Mouse (Mus musculus): ENCODE data around the gene Lins1.
A peak's percentile ranks its signal among the peaks of the same experiment; 100 is the strongest.

Lins1 gene

DNA sequence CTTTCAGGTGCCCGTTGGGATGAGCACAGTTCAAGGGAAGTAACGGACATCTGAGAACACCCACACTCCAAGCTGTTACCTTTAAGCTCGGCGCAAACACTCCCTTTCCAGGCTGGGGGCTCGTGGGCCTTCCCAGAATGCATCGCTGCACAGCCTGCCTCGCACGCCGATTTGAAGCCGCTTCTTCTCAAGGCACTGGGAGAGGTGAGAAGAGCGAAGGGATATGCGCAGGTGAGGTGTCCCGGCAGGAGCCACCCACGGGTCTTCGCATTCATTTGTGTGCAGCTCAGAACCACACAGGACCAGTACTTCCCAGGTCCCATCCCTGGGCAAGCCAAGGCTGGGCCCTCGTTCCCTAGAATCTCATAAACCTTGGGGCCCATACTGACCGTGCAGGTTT is 43.7 kb downstream of the Lins1 start:
- DNase-seq (ENCODE audit: inconsistent ontology term) = no peak

DNA sequence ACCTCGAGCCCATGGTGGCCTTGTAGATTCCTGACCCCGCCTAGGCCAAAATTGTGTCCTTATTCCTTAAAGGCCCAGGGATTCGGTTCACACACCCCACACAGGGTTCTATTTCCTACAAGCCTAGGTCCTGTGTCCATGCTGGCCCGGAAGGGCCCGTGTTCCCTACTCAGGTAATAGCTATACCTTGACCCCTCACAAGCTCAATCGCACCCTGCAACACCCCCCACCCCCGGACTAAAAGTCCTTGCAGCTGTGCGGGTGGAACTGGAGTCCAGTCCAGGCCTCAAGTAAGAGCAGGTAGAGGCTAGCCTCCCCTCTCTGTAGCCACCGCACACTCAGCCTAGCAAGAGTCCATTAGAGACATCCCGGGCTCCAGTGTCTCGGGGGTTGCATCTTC is 44.2 kb downstream of the Lins1 start:
- DNase-seq (ENCODE audit: inconsistent ontology term) = no peak

DNA sequence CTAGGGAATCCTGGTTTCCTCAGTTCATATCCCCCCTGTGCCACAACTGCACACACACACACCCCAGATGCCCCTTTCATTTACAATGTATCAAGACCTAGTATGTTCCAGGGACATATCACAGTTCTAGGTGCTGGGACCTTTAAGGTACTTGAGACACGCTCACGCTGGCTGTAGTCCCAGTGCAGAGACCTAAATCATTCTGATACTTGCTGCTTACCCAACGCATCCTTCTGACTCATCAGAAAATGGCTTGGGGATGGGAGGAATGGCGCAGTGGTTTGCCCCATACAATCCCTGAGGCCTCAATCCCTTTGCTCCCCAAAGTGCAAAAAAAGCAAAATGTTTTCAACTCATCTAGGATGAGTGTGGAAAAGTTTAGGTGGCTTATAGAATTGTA is 44.8 kb downstream of the Lins1 start:
- DNase-seq (ENCODE audit: inconsistent ontology term) = no peak

DNA sequence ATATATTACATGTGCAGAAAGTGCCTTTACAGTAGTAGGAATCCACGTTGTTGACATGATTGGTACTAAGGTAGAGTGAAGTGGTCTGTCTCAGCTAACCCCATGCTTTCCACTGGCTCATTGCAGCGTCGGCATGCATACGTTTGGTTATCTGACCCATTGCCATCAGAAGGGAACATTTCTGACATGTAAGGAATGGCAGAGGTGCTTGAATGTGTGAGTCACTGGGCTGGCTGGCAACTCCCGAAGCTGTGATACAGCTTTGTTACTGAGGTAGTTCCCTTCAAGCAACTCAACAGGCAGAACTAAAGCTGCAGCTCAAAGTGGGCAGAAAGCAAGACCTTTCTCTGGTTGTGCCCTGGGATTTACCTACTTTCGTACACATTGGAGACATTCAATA is 45.3 kb downstream of the Lins1 start:
- no peak for DNase-seq (ENCODE audit: inconsistent ontology term)

DNA sequence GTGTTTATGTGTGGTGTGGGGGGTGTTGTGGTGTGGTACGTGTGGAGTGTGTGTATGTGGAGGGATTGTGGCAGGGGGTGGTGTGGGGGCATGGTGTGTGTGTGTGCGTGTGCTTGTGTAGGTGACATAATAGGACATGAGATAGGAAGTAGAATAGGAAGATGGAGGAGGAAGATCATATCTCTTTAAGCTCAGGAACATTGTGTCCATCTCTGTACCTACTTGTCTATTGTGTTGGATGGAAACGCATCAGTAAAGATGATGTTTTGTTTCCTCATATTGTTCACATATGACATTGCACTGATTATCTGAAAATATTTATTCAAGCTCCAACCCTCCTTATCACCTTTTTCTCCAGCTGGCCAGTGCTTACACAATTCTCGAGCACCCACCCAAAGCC is 47.7 kb downstream of the Lins1 start:
- DNase-seq (ENCODE audit: inconsistent ontology term) = no peak

DNA sequence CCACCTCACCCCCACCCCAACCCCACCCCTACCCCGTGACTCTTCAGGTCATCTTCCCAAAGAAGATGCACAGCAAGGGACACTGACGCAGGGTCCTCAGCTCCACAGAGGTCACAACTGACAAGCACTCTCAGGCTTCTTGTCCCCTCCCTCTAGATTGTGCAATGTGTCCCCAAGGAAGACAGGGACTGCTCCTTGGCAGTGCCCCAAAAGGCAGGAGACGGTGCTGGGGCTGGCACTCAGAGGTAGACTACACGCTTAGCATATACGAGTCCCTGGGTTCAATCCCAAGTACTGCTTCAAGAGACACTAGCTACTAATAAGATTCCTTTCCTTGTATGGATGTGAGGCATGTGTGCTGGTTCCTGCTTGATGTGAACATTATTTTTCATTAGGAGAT is 51.3 kb downstream of the Lins1 start:
- no peak for DNase-seq (ENCODE audit: inconsistent ontology term)

DNA sequence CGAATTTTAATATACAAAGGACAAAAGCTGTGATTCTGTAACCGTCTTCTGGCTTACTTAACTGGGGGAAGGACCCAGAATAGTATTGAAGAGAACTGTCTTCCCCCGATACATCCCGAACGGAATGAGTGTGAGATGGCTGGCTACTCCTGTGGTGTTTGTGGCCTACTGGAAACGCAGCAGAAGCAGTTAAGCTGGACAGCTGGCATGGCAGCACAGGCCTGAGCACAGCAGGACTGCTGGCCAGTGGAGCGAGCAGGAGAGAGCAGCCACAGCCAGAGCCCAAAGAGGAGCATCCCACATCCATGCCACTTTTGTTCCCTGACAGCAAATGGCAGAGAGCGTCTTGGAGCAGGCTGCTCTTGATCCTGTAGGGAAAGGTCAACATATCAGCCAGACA is 51.7 kb downstream of the Lins1 start:
- peak; percentile 25 for DNase-seq (ENCODE audit: inconsistent ontology term)

DNA sequence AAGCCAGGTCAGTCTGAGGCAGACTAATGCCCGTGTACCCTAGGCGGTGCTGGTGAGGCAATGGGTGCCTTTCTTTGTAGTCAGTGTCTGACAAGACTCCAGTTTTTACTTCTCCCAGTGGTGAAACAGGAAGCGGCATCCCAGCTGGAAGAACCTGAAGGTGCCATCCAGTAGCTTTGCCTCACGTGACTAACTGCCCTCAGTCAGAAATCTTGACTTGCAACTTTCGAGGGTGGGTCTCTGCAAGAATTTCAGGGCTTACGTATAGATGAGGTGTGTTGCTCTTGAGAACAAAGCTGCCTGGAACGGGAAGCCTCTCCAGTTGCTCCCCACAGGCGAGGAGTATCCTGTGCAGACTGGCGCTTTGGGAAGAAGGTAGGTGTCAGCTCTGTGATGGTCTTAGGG is 53.7 kb downstream of the Lins1 start, which contains the start of gene Cers3:
Cers3 (plus strand) TSS at position 128 of the 405 bp plus-strand sequence.
- no peak for DNase-seq (ENCODE audit: inconsistent ontology term)

DNA sequence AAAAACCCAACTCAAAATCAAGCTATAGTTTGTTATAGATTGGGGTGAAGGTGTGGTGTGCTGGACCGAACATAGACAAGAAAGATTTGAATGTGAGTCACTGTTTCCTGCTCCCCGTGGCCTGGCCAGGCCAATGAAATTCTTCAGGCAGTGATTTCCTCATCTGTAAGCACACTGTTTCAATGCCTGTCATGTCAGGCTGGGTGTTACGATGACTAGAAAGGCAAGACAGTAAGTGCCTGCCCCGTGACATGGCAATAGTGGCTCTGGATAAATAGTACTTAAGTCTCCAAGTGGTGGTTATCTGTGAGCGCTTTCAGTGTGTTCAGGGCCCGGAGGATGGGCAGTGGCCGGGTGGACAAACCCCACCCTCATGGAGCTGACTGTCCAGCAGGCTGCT is 57.3 kb downstream of the Lins1 start:
- no peak for DNase-seq (ENCODE audit: inconsistent ontology term)

DNA sequence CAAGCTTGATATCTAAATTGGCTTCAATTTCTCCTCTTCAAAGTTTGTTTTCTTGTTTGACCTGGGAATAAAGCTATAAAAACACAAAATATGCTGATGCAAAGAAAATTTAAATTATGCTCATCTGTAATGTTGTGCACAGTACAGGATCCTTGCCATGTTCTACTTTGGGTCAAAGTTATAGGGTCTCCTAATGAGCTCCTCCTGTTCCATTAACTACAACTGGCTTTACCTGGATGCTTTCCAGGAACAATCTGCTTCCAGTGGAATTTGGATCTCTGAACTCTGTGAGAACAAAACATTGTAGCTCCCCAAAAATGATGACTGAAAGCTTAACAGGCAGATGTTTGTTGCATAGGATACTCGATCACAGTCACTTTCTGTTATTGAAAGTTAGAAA is 60.3 kb downstream of the Lins1 start:
- no peak for DNase-seq (ENCODE audit: inconsistent ontology term)

DNA sequence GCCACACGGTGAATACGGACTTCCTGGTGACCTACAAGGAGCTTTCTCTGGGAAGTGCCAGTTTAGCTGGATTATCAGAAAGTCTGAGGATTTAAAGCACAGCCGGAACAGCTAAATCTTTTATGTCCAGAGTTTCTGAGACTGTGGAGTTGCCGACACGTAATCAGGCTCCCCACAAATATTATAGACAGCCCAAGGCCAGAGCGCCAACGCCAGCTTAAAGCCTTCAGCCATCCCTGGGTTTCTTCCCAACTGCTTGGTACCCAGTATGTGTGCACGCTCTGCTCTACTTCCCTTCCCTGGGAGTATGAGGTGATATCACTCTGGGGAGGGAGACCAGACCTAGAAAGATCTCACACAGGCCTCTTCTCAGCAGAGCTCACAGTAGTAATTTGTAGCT is 64.1 kb downstream of the Lins1 start:
- DNase-seq (ENCODE audit: inconsistent ontology term) = no peak

DNA sequence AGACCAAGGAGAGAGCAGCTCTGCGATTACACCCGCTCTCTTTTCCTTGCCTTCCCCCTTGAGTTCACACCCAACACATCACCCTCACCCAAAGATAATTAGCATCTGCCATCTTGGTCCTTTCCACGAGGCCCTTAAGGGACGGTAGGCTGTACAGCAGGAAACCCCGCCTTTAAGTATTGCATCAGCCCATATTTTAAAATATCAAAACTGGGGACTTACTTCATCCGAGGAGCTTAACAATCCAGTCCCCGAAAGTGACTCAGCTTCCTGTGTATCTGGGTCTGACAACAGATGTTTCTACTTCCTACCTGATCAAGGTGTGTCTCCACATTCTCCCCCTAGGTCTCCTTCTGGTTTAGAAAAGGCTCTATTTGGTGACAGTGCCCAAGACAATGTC is 65.9 kb downstream of the Lins1 start:
- no peak for DNase-seq (ENCODE audit: inconsistent ontology term)

All from Muller cell, postnatal 12 days (primary cell).